Mouse (Mus musculus) ES-E14 (cell line): ENCODE measurements at regions not wholly inside any gene's neighbourhood (a gene's known extent, or its start where the extent isn't known, plus 50 kb on each side); places are given as distances from the start of the nearest gene placed in this dataset.

Experiments used
- CHD2 ChIP-seq: IDR thresholded peaks from 2 replicates; pipeline ENCODE4 v1.6.1; 2014; ENCODE audit warnings: mild to moderate bottlenecking, low read depth, low read length, inconsistent platforms
- MAFK ChIP-seq: IDR thresholded peaks from 2 replicates; pipeline ENCODE4 v1.6.1; 2014; ENCODE audit warnings: mild to moderate bottlenecking, low read depth, low read length, inconsistent platforms; ENCODE audit not compliant: insufficient read depth
- ZC3H11A ChIP-seq: IDR thresholded peaks from 2 replicates; pipeline ENCODE4 v1.6.1; 2012; ENCODE audit warnings: low read depth, mild to moderate bottlenecking, inconsistent platforms, low read length, borderline replicate concordance

DNA sequence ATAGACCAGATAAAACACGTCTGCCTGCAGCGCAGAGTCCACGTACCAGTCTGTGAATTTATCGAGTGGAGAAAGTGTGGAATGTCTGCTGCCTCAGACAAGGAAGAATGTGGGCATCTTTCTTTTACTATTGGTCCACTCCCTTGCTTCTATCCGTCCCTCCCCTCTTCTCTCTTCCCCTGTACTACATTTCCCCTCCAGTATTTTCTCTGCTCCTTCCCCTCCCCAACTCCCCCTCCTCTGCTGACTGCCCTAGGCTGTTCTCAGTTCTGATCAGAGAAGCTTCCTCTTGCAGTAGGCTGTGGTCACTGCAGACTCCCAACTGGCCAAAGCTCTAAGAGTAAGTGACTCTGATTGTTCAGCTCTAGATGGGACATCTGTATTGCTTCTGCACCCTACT is 76.1 kb upstream of the Slc28a3 start:
- no peak for TF ChIP-seq MAFK
- no peak for TF ChIP-seq CHD2
- no peak for TF ChIP-seq ZC3H11A
